Mouse (Mus musculus): ENCODE data around the gene Slc9a8. TPM values are rescaled to one million over a fixed set of nuclear protein-coding genes. Genes with fewer than 3 reads are reported as not detected.

Gene Slc9a8
- polyA plus RNA-seq, 1 experiment from 2014 or later = 16.2 TPM

DNA sequence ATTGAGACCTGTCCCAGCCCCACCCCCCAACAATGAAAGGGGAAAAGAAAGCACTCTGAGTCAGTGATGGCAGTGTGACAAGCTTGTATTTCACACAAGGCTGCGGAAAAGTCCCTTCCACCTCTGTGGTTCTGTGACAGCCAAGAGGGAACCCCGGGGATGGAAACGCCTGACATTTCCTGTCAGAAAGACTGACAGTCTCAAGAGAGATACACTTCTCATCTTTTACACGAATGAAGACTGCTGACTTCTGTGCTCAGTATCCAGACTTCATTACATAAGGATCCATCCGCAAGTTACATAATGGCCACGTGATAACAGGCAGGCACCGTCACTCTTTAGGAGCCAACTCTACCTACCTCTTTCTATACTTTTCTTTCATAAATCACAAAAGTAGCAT is 74.9 kb downstream of the Slc9a8 start:
- H3K4me3 ChIP-seq (ENCODE audit: low read depth, low read length) = no peak overlapping the region
- WGBS = 82% methylated on average over 7 of the region's 7 CpGs
- no peak overlapping the region for H3K4me2 ChIP-seq (ENCODE audit: low read depth)
- H3K9me3 ChIP-seq (ENCODE audit: control insufficient read depth, low read length) = no peaks in the 10 kb centered on the region
- H3K36me3 ChIP-seq (ENCODE audit: control insufficient read depth, insufficient read depth, low read length) = no peaks in the 10 kb centered on the region
- H3K4me1 ChIP-seq (ENCODE audit: control insufficient read depth, insufficient read depth, low read length) = peaks cover 6% of the 10 kb centered on the region
- no peak overlapping the region for H3K27ac ChIP-seq (ENCODE audit: low read depth, low read length)
- no peaks in the 10 kb centered on the region for H3K27me3 ChIP-seq (ENCODE audit: control insufficient read depth, insufficient read depth, low read length)
- DNase-seq (ENCODE audit: low spot score) = no peak
- ATAC-seq (ENCODE audit: insufficient read depth, low FRiP score, low TSS enrichment) = no peak
- H3K9ac ChIP-seq (ENCODE audit: low read length) = no peak overlapping the region

DNA sequence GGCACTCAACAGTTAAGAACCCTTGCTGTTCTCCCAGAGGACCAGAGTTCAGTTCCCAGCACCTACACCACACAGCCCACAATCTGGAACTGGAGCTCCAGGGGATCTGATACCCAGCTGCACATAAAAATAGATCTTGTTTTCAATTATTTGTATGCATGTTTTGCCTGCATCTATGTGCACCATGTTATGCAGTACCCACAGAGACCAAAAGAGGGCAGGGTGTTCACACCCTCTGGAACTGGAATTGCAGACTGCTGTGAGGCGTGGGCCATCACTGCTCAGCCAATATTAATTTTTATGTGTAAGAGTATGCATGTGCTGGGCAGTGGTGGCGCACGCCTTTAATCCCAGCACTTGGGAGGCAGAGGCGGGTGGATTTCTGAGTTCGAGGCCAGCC is 75.8 kb downstream of the Slc9a8 start:
- Histone ChIP-seq H3K9ac (ENCODE audit: low read length) (no peak overlapping the region), H3K27ac (ENCODE audit: low read depth, low read length) (no peak overlapping the region), H3K4me2 (ENCODE audit: low read depth) (no peak overlapping the region), H3K4me3 (ENCODE audit: low read depth, low read length) (no peak overlapping the region), H3K4me1 (ENCODE audit: control insufficient read depth, insufficient read depth, low read length) (no peaks in the 10 kb centered on the region; the same call in 1 of the 2 replicates), H3K9me3 (ENCODE audit: control insufficient read depth, low read length) (no peaks in the 10 kb centered on the region), H3K27me3 (ENCODE audit: control insufficient read depth, insufficient read depth, low read length) (no peaks in the 10 kb centered on the region), H3K36me3 (ENCODE audit: control insufficient read depth, insufficient read depth, low read length) (no peaks in the 10 kb centered on the region)
- ATAC-seq (ENCODE audit: insufficient read depth, low FRiP score, low TSS enrichment) (no peak), DNase-seq (ENCODE audit: low spot score) (no peak)
- 74% methylated on average over 4 of the region's 5 CpGs for WGBS

DNA sequence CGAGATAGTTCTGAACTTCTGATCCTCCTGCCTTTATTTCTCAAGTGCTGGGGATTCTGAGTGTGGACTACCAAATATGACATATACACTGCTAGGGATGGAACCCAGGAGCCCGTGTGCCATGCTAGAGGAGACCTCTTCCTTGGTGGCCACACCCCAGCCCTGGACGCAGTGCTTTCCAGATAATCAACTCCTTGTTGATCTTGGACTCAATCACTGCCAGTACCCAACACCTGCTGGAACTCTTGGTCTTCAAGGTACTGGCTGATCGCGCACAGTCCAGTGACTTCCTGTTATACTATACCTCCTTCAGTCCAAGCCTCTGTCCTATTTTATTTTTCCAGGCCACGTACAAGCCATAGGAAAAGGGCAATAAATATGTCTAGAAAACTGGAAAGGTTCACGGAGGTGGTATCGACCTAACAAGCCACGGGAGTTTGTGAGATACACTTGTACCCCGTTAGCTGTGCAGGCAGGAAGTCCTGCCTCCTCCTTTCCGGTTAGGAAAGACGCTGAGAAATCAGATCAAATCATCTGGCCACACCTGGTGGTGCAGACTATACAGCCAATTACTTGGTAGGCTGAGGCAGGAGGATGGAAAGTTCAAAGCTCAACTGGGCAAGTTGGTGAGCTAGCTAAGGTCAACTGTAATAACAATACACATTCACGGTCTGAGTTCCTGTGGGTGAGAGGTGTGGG is 81.2 kb downstream of the Slc9a8 start:
- H3K27me3 ChIP-seq (ENCODE audit: control insufficient read depth, insufficient read depth, low read length) = no peaks in the 10 kb centered on the region
- WGBS = 50% methylated on average over 13 of the region's 13 CpGs
- ATAC-seq (ENCODE audit: insufficient read depth, low FRiP score, low TSS enrichment) (no peak; the same call in 1 of the 2 replicates), DNase-seq (ENCODE audit: low spot score) (no peak)
- peak overlapping the region; percentile 60 for H3K4me2 ChIP-seq (ENCODE audit: low read depth)
- H3K27ac ChIP-seq (ENCODE audit: low read depth, low read length) = no peak overlapping the region
- no peaks in the 10 kb centered on the region; the same call in 1 of the 2 replicates for H3K36me3 ChIP-seq (ENCODE audit: control insufficient read depth, insufficient read depth, low read length)
- H3K9me3 ChIP-seq (ENCODE audit: control insufficient read depth, low read length) = no peaks in the 10 kb centered on the region
- H3K9ac ChIP-seq (ENCODE audit: low read length) = no peak overlapping the region
- H3K4me1 ChIP-seq (ENCODE audit: control insufficient read depth, insufficient read depth, low read length) = peaks cover 6% of the 10 kb centered on the region; the same call in 1 of the 2 replicates
- peak overlapping the region; percentile 72 for H3K4me3 ChIP-seq (ENCODE audit: low read depth, low read length)

DNA sequence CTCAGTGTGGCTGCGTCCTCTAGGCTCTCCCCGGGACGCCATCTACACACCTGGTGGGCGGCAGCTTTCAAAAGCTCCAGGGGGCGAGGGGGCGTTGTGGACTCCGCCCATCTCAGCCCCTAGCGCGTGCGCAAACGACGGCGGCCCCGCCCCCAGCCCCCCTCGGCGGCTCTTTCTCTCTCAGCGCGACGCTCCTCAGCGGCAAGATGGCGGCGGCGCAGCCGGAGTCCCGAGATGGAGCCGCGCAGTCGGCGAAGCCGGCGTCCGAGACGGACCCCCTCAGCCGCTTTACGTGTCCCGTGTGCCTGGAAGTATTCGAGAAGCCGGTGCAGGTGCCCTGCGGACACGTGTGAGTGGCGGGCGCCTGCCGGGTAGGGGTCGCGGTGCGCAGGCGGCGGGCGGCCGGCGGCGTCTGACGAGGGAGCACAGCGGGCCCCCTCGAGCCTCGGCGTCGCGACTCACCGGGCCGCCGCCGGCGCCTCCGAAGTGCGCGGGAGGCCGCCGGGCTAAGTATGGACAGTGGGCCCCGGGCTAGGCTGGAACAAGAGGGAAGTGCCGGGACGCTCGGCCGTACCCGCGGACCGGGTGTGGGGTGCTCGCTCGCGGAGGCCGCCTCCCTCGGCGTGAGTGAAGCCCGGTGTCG is 81.9 kb downstream of the Slc9a8 start:
- ATAC-seq (ENCODE audit: insufficient read depth, low FRiP score, low TSS enrichment) (peak; percentile 89), DNase-seq (ENCODE audit: low spot score) (peak; percentile 89)
- Histone ChIP-seq H3K27ac (ENCODE audit: low read depth, low read length) (peak overlapping the region; percentile 55; the same call in 1 of the 2 replicates), H3K4me2 (ENCODE audit: low read depth) (peak overlapping the region; percentile 60), H3K4me1 (ENCODE audit: control insufficient read depth, insufficient read depth, low read length) (peaks cover 6% of the 10 kb centered on the region; the same call in 1 of the 2 replicates), H3K9me3 (ENCODE audit: control insufficient read depth, low read length) (no peaks in the 10 kb centered on the region), H3K9ac (ENCODE audit: low read length) (peak overlapping the region; percentile 95), H3K4me3 (ENCODE audit: low read depth, low read length) (peak overlapping the region; percentile 72), H3K27me3 (ENCODE audit: control insufficient read depth, insufficient read depth, low read length) (no peaks in the 10 kb centered on the region), H3K36me3 (ENCODE audit: control insufficient read depth, insufficient read depth, low read length) (peaks cover 2% of the 10 kb centered on the region)
- under 1% methylated on average over 85 of the region's 85 CpGs for WGBS

GRCm38 (mm10) chr2:167503896-167504349 is 82.4 kb downstream of the Slc9a8 start:
- ATAC-seq (ENCODE audit: insufficient read depth, low FRiP score, low TSS enrichment) = 0 out of 2 replicates have a peak, but pooled peaks have one; percentile 4
- WGBS = under 1% methylated on average over 32 of the region's 32 CpGs
- H3K4me2 ChIP-seq (ENCODE audit: low read depth) = peak overlapping the region; percentile 60

GRCm38 (mm10) chr2:167505127-167505526 is 83.6 kb downstream of the Slc9a8 start:
- Histone ChIP-seq H3K27ac (ENCODE audit: low read depth, low read length) (no peak overlapping the region), H3K4me3 (ENCODE audit: low read depth, low read length) (no peak overlapping the region), H3K9me3 (ENCODE audit: control insufficient read depth, low read length) (no peaks in the 10 kb centered on the region), H3K4me1 (ENCODE audit: control insufficient read depth, insufficient read depth, low read length) (peaks cover 6% of the 10 kb centered on the region; the same call in 1 of the 2 replicates), H3K4me2 (ENCODE audit: low read depth) (no peak overlapping the region; the same call in 1 of the 2 replicates), H3K27me3 (ENCODE audit: control insufficient read depth, insufficient read depth, low read length) (no peaks in the 10 kb centered on the region), H3K9ac (ENCODE audit: low read length) (no peak overlapping the region), H3K36me3 (ENCODE audit: control insufficient read depth, insufficient read depth, low read length) (peaks cover 7% of the 10 kb centered on the region)
- DNase-seq (ENCODE audit: low spot score) (no peak), ATAC-seq (ENCODE audit: insufficient read depth, low FRiP score, low TSS enrichment) (no peak)
- 86% methylated on average over 3 of the region's 3 CpGs for WGBS

More at GRCm38 (mm10) chr2:167503896-167504349, 82.4 kb downstream of the Slc9a8 start:
- Histone ChIP-seq H3K27ac (ENCODE audit: low read depth, low read length) (no peak overlapping the region), H3K9ac (ENCODE audit: low read length) (peak overlapping the region; percentile 95), H3K36me3 (ENCODE audit: control insufficient read depth, insufficient read depth, low read length) (peaks cover 4% of the 10 kb centered on the region), H3K4me1 (ENCODE audit: control insufficient read depth, insufficient read depth, low read length) (peaks cover 6% of the 10 kb centered on the region; the same call in 1 of the 2 replicates), H3K4me3 (ENCODE audit: low read depth, low read length) (peak overlapping the region; percentile 72), H3K27me3 (ENCODE audit: control insufficient read depth, insufficient read depth, low read length) (no peaks in the 10 kb centered on the region), H3K9me3 (ENCODE audit: control insufficient read depth, low read length) (no peaks in the 10 kb centered on the region)
- peak; percentile 30 for DNase-seq (ENCODE audit: low spot score)

- Histone ChIP-seq H3K27ac (ENCODE audit: low read depth, low read length) (no peak overlapping the region), H3K9me3 (ENCODE audit: control insufficient read depth, low read length) (no peaks in the 10 kb centered on the region), H3K36me3 (ENCODE audit: control insufficient read depth, insufficient read depth, low read length) (peaks cover 7% of the 10 kb centered on the region), H3K9ac (ENCODE audit: low read length) (no peak overlapping the region), H3K4me3 (ENCODE audit: low read depth, low read length) (no peak overlapping the region), H3K4me2 (ENCODE audit: low read depth) (no peak overlapping the region), H3K27me3 (ENCODE audit: control insufficient read depth, insufficient read depth, low read length) (no peaks in the 10 kb centered on the region), H3K4me1 (ENCODE audit: control insufficient read depth, insufficient read depth, low read length) (peaks cover 6% of the 10 kb centered on the region; the same call in 1 of the 2 replicates)
- no peak for DNase-seq (ENCODE audit: low spot score)
- 95% methylated on average over 10 of the region's 10 CpGs for WGBS
- ATAC-seq (ENCODE audit: insufficient read depth, low FRiP score, low TSS enrichment) = no peak
Observed at GRCm38 (mm10) chr2:167506546-167507260, 85.2 kb downstream of the Slc9a8 start.

GRCm38 (mm10) chr2:167507719-167508385 is 86.3 kb downstream of the Slc9a8 start:
- Histone ChIP-seq H3K27ac (ENCODE audit: low read depth, low read length) (no peak overlapping the region), H3K4me3 (ENCODE audit: low read depth, low read length) (no peak overlapping the region), H3K9me3 (ENCODE audit: control insufficient read depth, low read length) (no peaks in the 10 kb centered on the region), H3K4me2 (ENCODE audit: low read depth) (no peak overlapping the region), H3K4me1 (ENCODE audit: control insufficient read depth, insufficient read depth, low read length) (peaks cover 6% of the 10 kb centered on the region; the same call in 1 of the 2 replicates), H3K9ac (ENCODE audit: low read length) (no peak overlapping the region), H3K27me3 (ENCODE audit: control insufficient read depth, insufficient read depth, low read length) (no peaks in the 10 kb centered on the region), H3K36me3 (ENCODE audit: control insufficient read depth, insufficient read depth, low read length) (peaks cover 16% of the 10 kb centered on the region)
- WGBS = 95% methylated on average over 3 of the region's 3 CpGs
- DNase-seq (ENCODE audit: low spot score) = no peak
- no peak for ATAC-seq (ENCODE audit: insufficient read depth, low FRiP score, low TSS enrichment)

All from neural tube, embryonic 11.5 days (tissue).